Mouse (Mus musculus) right cerebral cortex, postnatal 10 days (tissue): ENCODE measurements at regions not wholly inside any gene's neighbourhood (a gene's known extent, or its start where the extent isn't known, plus 50 kb on each side); places are given as distances from the start of the nearest gene placed in this dataset.
"Not testable (repeated sequence)": the region's sequence is repeated elsewhere in the genome, so short reads cannot be mapped to it uniquely, and the experiment has no call there.

Source experiments
- DNase-seq, 2 experiments: peaks; one replicate each; pipeline ENCODE4 v3.0.0; 2021; ENCODE audit warnings: low spot score in 2 of 2

DNA sequence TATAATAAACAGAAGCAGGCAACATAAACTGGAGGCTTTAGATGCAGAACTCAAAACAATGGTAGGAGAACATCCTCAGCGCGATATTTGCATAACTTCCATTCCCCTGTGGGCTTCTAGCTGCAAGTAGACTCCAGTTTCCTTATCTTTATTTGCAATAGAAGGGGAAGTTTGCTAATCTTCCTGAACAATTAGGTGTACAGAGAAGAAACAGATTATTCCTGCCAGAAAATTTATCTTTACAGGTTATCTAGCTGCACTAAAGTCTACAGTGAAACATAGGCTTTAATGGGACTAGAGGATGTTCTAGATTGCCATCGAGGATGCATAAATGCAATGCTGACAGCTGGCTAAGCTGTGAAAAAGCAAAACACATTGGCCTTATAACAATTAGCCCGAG, 1544.0 kb downstream of the Efna5 start:
- no peak for DNase-seq

DNA sequence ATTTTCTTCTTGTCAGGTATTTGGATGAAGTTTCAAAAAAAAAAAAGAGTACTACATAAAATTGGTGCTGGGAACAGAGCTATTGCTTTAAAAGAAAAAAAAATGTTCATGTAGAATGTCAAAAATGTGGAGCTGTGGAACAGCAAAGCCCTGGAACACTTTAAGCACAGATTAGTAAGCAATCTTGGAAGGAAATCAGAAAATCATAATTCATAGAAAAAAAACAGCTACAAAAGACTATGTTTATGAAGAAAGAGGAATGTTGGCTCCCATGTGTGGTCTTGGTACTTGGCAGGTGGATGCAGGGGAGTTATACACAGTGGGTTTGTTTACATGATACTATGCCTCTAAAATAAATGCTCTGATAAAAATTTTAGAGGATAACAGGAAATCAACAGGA, 1555.7 kb downstream of the Efna5 start:
- DNase-seq = no peak

DNA sequence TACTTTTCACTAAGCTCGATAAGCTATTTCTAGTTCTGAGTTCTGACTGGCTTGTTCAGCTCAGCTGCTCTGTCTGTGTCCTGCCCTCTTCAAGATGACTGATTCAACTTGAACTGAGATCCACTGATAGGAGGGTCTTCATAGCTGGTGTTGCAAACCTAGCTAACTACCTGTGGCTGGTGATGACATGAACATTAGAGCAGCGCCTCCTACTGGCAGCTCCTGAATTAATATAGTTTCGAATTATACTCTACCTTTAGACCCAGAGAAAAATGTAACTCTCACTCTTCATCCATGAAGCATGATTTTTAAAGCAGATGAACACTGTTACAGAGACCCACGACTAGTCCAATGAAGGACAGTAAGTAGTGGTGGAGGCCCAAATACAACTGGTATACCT, 1560.3 kb downstream of the Efna5 start:
- DNase-seq = no peak

DNA sequence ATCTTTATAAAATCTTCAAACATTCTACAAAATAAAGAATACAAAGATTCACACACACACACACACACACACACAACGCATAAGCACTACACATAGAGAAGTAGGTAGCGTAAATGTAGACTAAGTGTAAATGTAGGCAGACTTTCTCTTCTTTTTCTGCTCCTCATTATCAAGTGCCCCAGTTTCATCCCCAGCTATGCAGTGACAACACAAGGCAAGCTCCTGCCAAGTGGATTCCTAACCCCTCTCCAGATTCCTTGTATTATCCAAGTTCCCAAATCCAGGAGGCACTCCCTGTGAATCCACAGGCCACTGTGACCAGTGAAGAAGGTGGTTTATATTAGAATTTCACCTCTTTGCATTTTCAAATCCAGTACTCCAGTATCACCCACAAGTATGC, 1567.7 kb downstream of the Efna5 start:
- DNase-seq = no peak

DNA sequence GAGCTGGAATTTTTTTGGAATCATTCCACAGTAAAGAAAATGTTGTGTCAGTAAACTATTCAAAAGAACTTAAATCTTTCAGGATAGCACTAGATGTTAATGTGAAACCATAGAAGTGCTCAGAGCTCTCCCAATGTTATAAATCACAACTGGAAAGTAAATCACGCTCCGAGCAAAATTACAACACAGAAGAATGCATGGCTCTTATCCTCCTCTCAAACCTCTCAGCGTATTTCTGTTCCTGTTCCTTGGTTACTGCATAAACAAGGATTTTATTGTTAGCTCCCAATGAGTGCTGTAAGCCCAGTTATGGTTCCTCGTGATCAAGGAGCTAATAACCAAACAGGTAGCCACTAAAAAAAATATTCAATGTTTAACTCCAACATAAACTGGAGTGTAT, 1569.9 kb downstream of the Efna5 start:
- no peak for DNase-seq

DNA sequence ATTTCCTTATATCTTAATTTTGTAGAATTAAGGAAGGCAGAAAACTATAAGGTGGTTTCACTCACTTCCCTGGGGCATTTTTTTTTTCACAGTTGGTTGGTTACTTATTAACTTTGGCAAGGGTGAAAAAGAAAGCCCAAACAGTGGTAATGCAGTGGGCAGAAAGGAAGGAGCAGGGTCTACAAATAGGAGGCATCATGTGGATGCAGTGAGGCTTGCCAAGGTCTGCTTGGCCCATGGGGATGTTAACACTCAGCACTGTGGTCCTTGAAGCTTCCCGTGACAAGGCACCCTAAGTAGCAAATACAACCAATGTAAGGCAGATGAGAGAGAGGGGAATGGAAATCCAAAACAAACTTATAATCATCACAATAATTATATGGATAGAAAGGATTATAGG, 1577.5 kb downstream of the Efna5 start:
- DNase-seq = no peak

DNA sequence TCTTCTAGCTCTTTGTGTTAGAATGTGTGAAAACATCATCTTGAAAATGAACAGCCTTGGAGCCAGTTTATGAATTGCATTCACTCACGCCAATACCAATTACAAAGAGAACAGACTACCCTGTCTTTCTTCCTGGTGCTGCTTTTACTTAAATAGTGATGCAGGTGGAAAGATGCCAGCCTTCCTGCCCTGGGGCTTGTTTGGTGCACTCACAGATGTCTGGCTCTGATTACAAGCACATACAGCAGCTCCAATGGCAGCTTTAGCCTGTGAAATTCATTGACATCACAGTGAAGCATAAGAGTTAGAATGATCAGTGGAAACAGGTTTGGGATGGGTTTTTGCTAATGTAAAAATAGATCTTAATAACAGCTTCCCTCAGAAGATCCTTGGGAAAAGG, 1579.1 kb downstream of the Efna5 start:
- peak; percentile 36 to 37 for DNase-seq

DNA sequence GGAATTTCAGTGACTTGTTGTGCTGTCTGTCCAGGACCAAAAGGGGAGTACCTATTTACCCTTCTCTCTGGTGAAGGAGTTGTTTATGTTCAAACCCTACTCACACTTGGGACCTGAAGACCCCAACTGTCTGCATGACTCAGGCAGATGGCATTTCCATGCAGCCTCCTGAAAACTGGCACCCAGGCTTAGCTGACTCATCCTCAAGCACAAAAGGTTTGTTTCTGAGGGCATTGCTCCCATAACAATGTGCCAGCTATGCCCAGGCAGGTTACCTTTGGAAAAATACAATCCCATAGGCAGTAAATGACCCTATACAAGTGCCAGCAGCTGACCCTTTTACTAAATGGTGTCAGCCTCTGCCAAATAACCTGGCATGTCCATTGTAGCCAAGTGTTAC, 1579.9 kb downstream of the Efna5 start:
- DNase-seq = no peak

DNA sequence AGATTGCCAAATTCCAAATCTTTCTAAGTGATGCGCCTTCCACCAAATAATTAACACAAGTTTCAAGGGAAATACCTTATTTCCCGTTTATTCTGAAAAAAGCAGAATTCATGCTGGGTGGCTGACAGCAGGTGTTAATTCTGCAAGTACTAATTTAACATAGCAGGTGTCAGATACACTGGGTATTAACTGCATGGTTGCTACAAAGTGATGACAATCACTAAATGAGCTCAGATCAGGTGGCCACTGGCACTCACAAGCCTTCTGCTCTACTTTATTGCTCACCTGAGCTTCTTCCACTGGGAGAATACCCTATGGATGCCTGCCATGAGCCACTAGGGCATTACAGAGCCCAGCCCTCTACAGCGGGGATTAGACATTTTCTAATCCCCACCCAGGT, 1590.0 kb downstream of the Efna5 start:
- DNase-seq = no peak

DNA sequence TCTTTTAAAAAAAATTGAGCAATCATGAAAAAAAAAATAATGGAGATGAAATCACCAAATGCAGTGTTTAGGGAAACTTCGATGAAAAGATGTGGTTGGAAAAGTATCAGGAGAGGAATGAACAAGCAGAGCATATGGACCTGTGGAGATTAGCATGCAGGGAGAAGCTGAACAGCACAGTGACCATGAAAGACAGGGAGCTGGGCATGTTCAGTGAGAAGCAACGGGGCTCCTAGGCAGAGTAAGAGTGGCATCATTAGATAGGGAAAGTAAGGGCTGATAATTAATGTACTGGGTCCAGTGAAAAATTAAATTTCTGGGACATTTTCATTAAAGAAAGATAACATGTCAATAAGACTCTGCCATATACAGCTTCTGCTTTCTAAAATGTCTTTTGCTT, 1592.5 kb downstream of the Efna5 start:
- DNase-seq = no peak

DNA sequence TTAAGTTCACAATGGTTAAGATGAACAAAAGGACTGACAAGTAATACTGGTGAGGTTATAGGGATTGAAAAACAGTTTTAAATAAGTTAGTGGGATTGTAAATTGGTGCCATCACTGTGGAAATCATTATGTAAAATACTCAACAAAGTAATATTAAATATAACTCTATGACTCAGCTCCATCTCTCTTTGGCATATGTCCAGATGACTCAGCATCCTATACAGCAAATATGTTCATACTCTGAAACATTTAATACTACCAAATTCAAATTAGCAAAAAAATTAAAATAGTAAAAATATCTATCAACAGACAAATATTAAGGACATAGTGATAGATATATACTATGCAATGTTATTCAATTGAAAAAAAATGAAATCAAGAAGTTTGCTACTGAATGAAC, 1607.5 kb downstream of the Efna5 start:
- no peak for DNase-seq

DNA sequence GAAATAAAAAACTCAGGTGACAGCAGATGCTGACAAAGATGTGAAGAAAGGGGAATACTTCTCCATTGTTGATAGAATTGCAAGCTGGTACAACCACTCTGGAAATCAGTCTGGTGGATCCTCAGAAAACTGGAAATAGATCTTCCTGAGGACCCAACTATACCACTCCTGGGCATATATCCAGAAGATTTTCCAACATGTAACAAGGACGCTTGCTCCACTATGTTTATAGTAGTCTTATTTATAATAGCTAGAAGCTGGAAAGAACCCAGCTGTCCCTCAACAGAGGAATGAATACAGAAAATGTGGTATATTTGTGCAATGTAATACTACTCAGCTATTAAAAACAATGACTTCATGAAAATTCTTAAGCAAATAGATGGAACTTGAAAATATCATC, 1624.6 kb downstream of the Efna5 start:
- not testable (repeated sequence) for DNase-seq

DNA sequence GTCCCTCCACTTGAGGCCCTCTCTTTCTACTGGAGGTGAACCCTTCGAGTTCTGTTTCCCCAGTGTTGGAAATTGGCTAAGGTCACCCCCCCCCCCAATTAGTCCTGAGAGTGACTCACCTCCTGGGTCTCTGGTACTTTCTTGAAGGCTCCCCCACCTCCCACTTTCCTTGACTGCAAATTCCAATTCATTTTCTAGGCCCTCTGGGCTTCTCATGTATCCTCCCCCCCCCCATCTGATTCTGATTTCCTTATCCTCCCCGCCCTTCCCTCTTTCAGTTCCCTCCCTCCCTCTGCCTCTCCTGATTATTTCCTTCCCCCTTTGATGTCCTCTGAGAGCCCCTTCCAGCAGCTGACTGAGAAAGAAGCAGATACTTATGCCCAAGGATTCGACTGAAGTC, 1632.7 kb downstream of the Efna5 start:
- DNase-seq = no peak

DNA sequence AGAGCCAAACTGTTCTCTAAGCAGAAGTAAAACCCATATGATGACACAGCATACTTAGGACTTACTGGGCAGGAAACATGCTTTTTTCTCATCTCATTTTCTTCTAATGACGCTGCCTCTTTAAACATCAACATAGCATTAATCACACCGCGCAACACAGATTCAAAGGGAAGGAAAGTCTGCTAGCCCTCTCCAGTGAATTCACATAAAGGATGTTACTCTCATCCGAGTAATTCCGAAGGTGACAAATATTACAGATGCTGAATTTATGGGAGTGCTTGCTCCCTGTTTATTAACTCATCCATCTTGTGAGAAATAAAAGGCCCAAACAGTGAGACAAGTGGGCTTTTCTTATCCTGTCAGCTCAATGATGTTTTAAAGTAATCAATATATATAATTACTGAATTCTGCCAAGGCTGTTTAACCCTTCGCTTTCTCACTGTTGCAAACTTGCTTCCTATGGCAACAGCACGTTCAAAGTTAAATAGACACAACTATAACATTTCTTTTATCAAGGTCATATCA, 1663.9 kb downstream of the Efna5 start:
- no peak for DNase-seq

DNA sequence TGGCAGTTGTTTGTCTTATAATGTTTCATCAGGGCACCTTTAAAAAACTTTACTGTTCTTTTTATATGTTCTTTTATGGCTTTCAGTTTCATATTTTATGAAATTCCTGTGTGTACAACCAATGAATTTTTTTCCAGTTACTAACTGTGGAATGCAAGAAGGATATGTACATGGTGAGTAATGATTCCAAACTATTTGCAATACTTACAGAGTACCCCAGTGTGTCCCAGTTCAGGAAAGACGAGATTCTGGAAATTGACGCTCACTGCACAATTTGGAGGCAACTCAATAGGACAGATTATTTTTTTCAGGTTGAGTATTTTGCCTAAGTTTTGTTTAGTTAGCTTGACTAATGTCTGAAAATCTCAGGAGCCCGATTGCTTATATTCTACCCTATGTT, 1676.8 kb downstream of the Efna5 start:
- DNase-seq = no peak

DNA sequence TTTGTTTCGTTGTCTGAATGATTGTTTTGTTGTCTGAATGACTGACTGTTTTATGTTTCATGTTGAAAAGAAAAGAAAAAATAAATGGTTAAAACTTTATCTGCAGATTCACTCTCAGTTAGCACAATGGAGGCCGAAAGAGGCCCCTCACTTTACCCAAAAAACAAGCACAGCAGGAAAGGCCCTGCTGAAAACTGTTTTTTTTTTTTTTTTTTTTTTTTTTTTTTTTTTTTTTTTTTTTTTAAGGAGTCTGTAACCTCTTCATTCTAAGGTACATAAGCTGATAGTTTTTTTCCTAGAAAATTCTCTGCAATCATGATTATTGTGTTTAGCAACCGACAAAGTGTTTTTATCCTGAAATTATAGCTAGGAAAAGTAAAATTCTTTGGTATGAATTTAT, 1693.2 kb downstream of the Efna5 start:
- not testable (repeated sequence) for DNase-seq

DNA sequence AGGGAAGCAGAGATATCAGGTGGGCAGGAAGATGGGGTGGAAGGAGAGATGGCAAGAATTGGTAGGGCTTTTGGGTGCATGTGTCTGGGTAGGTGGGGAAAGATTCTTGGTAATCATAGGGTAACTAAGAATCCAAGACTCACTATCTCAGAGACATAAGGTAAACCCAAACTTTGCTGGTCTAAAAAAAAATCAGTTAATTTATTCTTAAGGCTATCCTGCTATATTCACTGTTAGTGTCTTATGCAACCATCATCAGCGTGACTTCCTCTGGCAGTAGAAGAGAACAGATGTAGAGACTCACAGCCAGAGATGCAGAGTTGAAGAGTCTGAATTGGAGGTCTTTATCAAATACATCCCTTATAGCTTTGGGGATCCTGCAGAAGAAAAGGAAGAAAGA, 1704.5 kb downstream of the Efna5 start:
- DNase-seq = no peak

DNA sequence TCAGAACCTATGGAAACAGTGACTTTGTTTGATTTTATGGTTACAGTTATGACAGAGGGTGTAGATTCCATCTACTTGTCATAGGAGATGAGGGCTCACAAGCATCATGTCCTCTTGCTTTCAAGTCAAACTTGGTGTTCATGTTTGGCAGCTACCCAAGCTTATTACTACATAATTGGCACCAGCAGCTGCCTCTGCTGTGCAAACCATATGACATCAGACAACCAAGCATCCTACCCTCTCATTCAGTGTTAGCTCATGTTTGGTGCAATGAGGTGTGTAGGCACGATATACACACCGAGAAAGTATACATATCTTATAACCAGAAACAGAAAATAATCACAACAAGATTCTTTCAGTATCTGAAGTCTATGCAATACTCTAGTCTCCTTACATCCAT, 1721.7 kb downstream of the Efna5 start:
- DNase-seq = no peak

DNA sequence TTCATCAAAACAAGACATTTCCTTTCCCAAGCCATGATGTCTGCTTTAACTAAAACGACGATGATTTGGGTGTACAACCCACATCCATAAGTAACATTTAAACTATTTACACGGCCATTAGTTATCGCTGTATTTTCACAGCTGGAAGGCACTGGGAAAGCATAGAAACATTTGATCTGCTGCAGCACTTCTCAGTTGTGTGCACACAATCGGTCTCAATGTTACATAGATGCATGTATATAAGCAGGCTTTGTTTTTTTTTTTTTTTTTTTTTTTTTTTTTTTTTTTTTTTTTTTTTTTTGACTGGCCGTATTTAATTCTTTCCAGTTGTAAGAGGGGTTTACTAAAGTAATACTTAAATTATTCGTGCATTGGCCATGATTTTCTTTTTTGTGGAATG, 1744.1 kb downstream of the Efna5 start:
- DNase-seq = no peak

DNA sequence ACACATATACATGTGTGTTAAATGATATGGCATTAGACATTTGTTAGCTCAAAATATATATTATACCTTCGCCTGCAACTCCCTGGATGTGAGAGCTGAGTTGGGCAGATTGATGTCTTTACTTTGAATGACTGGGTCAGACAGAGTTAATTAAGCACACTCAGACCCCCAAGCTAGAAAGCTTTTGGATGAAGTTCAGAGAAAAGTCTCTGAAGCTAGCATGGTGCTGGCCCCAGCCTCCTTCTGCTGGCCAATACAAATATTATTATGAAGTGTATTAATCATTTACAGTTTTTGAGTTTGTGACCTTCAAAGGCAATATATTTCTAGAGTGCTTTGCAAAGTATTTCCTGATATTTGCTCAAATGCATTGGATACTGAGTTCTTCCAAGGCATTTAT, 1753.3 kb downstream of the Efna5 start:
- no peak for DNase-seq

DNA sequence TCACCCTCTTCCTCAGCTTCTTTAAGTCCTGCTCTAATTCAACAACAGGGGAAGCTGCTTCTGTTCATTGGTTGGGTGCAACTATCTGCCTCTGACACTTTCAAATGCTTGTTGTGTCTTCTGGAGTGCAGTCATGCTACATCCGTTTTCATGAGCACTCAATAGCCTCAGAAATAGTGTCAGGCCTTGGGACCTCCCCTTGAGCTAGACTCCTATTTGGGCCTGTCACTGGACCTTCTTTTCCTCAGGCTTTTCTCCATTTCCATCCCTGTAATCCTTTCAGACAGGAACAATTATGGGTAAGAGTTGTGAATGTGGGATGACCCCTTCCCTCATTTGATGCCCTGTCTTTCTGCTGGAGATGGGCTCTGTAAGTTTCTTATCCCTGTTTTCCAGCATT, 1774.8 kb downstream of the Efna5 start:
- DNase-seq = no peak

DNA sequence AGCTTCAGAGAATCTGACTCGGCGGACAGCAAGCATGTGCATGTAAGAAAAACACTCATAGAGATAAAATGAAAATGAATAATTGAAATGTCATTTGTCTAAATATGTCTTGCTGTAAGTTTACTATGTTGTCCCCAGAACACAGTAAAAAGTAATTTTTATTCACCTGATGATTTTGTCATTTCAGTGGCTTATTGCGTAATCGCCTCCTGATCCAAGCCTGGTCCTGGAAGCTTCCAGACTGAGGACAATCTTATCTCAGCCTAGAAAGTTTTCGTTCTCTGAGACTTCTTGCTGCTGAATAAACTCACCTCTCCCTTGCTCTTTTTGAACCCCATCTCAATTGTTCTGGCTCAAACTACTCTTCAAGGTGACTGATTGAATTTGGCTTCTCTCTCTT, 1820.7 kb downstream of the Efna5 start:
- DNase-seq = no peak

DNA sequence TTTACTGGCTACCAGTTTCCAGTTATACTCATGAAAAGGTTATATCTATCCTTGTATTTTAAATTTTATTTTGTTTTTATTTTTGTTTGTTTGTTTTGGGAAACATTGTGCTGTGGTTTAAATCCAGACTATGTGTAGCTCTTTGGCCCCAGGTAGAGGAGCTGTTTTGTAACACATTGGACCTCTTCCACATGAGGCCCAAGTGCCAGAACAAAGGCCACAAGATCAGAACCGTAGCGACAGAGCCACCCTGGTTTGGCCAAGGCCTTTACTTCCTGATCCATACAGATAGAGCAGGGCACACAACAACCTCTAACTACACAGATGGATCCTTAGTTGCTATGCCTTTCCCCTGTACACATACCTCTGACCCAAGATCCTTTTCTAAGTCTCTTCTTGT, 1822.6 kb downstream of the Efna5 start:
- DNase-seq = no peak

DNA sequence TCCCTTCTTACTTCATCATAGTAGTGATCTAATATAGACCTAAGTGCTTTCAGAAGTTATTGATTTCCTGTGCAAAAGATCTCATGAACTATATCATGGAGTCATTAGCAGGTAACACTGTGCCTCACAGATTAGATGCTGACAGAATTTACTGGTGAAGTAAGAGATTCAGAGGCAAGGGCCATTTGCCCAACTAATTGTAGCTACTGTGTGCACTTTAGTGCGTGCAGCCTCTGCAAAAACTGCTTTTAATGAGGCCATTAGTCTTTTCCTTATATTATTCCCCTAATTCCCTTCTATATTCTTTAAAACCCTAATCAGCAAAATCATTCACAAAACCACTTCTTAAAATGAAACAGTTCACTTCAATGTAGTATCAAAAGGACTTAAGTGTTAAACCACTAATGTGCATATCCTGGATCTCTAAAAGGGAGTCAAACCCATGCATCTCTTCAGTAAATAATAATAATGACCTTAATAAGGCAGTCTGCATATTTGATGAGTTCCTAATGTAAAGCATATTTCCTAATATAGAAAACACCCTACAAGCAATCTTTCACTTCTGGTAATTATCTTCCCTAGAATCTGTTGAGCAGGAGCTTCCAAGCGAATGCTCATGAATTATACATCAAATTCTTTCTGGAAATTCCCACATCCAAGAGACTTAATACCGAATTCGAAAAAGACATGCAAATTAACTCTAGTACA, 1847.4 kb downstream of the Efna5 start:
- DNase-seq = no peak
